Mouse (Mus musculus) liver, embryonic 14.5 days (tissue): ENCODE data around the gene Acsbg1. TPM values are rescaled to one million over a fixed set of nuclear protein-coding genes. Genes with fewer than 3 reads are reported as not detected.

Source experiments
- ATAC-seq: fragments of 200-750 bp; cut with Nextera tagmentation; 2 replicates; pipeline ENCODE4 v1.8.0; 2017; ENCODE audit warnings: moderate number of reproducible peaks, mild to moderate bottlenecking, moderate library complexity; ENCODE audit not compliant: insufficient read depth
- DNase-seq, 3 experiments: peaks; one replicate each; pipeline ENCODE4 v3.0.0-alpha.2; 2012 to 2013; ENCODE audit warnings: low read depth in 3 of 3, low spot score in 3 of 3
- H3K27ac ChIP-seq: fragments of 300-500 bp; sonication (generic); 2 replicates; pipeline ENCODE4 v1.5.1; 2014; ENCODE audit warnings: moderate library complexity, mild to moderate bottlenecking, control low read depth, inconsistent platforms
- H3K27me3 ChIP-seq: fragments of 300-500 bp; sonication (generic); 2 replicates; pipeline ENCODE4 v1.6.1; 2014; ENCODE audit warnings: mild to moderate bottlenecking, low read length, moderate library complexity; ENCODE audit not compliant: control insufficient read depth, insufficient read depth
- H3K36me3 ChIP-seq: fragments of 300-500 bp; sonication (generic); replicated peaks from 2 replicates; pipeline ENCODE4 v1.6.1; 2014; ENCODE audit warnings: low read depth; ENCODE audit not compliant: control insufficient read depth, insufficient read depth
- H3K4me1 ChIP-seq, 2 experiments: fragments of 200-500 bp in 1 of 2; fragments of 300-500 bp in 1 of 2; sonication (generic) in 1 of 2; replicated peaks; 2 replicates each; pipeline ENCODE4 v1.6.1; 2012 to 2014; ENCODE audit warnings: antibody characterized with exemption in 1 of 2, inconsistent platforms in 1 of 2, low read length in 1 of 2; ENCODE audit not compliant: control insufficient read depth in 2 of 2, insufficient read depth in 2 of 2
- H3K4me2 ChIP-seq: fragments of 300-500 bp; sonication (generic); 2 replicates; pipeline ENCODE4 v1.6.1; 2014; ENCODE audit warnings: low read depth, mild to moderate bottlenecking, control low read depth, moderate library complexity
- H3K4me3 ChIP-seq, 2 experiments: fragments of 200-500 bp in 1 of 2; fragments of 300-500 bp in 1 of 2; sonication (generic) in 1 of 2; 2 replicates each; pipeline ENCODE4 v1.5.1; 2012 to 2014; ENCODE audit warnings: low read depth in 2 of 2, low read length in 2 of 2, mild to moderate bottlenecking in 2 of 2, control low read depth in 1 of 2, inconsistent platforms in 1 of 2, moderate library complexity in 1 of 2; ENCODE audit not compliant: insufficient read depth in 1 of 2
- H3K9ac ChIP-seq: fragments of 300-500 bp; sonication (generic); replicated peaks from 2 replicates; pipeline ENCODE4 v1.6.1; 2014; ENCODE audit warnings: mild to moderate bottlenecking, control low read depth, moderate library complexity
- H3K9me3 ChIP-seq: fragments of 300-500 bp; sonication (generic); 2 replicates; pipeline ENCODE4 v1.6.1; 2016; ENCODE audit warnings: low read length, mixed read lengths; ENCODE audit not compliant: control insufficient read depth
- CTCF ChIP-seq: IDR thresholded peaks from 2 replicates; pipeline ENCODE4 v1.5.1; 2016; ENCODE audit warnings: antibody characterized with exemption, low read depth, control low read depth
- EP300 ChIP-seq: IDR thresholded peaks from 2 replicates; pipeline ENCODE4 v1.6.1; 2016; ENCODE audit warnings: antibody characterized with exemption, low read depth
- WGBS: fragments of 180-500 bp; shearing (Covaris S2); extraction: QIAGEN DNeasy Blood & Tissue Kit; methylation state at CpG from one replicate; pipeline ENCODE4 v1.1.7; 2014; ENCODE audit not compliant: insufficient replicate concordance; 5-methylcytosine and 5-hydroxymethylcytosine counted together
- microRNA-seq: library from miRNA; unstranded; fragments of <30 nt; microRNA quantifications from one replicate; pipeline ENCODE4, GENCODE M21; 2016
- polyA plus RNA-seq, 2 experiments: library from polyadenylated mRNA; depleted of rRNA in 1 of 2; stranded (reverse) in 1 of 2; unstranded in 1 of 2; fragments of >200 nt; fragmentation: Nextera tagmentation in 1 of 2; extraction: Ambion mirVana in 1 of 2; gene quantifications; 2 replicates each; pipeline versions ENCODE4 v1.2.1 to v1.2.3; 2012 to 2014

Gene Acsbg1
- polyA plus RNA-seq, 2 experiments, result 0.04 to 0.13 TPM

DNA sequence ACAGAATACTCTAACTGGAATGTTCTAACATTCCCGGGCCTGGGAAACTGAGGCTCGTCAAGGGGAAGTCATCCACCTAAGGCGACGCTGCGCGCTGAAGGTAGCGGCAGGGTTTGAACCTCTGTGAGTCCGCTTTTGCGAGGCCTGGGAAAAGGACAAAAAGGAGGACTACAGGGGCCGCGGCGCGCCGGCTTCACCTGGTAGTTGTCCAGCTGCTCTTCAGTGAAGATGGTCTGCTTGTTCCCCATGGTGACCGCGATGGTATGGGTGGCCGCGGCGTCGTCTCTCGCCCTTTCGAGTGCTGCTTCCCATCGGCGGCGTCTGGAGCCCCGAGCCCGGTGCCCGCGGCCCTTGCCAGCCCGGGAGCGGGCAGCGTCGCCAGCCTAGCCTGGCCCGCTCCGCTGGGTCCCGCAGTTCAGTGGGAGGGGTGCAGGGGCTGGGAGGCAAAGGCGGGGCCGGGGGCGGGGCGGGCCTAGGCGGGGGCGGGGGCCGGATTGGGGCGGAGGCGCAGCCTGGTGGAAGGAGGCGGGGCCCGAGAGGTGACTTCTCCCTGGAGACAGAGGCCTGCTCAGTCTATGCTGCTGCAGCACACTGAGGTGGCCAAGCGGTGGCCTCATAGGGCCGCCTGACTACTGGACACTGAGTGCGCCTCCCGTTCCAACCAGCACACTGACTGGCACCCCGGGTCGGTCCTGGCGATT is 101.7 kb downstream of the Acsbg1 start, which contains the start of gene Cib2:
Cib2 (minus strand) TSS at position 448 of the 701 bp plus-strand sequence.
- DNase-seq (peak; percentile 45 to 56 (median 50)), ATAC-seq (peak; percentile 95)
- peak within 1 kb of the TSS; percentile 48 for H3K9ac ChIP-seq
- TF ChIP-seq CTCF, result peak; percentile 54
- TF ChIP-seq EP300, result no peak
- peak within 1 kb of the TSS; percentile 47 to 55 for H3K4me3 ChIP-seq
- no peak within 1 kb of the TSS for H3K27ac ChIP-seq
- no peaks in the 10 kb centered on the region for H3K36me3 ChIP-seq
- WGBS, result 3% methylated on average over 50 of the region's 54 CpGs
- H3K4me1 ChIP-seq, result peaks cover 4 to 10% of the 10 kb centered on the region in 2 experiments
- H3K27me3 ChIP-seq, result no peaks in the 10 kb centered on the region; the same call in 1 of the 2 replicates
- peak within 1 kb of the TSS; percentile 84 for H3K4me2 ChIP-seq
- no peaks in the 10 kb centered on the region for H3K9me3 ChIP-seq

DNA sequence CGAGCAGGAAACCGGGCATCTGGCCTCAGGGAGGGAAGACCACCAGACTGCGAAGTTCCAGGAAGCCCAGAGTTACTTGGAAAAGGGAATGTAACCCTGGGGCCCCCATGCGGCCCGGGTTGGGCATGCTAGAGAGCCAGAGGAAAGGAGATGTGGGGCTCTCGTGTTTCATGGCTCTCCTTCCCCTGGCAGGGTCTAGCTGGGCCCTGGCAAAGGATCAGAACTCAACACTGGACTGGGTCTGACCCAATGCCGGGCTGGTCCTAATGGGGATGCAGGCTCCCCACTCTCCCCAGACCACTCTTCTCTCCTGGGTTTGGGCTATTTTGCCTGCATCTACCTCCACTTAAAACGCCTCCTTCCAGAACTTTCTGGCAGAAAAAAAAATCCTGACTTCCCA is 102.9 kb downstream of the Acsbg1 start:
- no peak overlapping the region for H3K27ac ChIP-seq
- TF ChIP-seq EP300 (no peak), CTCF (no peak)
- H3K27me3 ChIP-seq, result no peaks in the 10 kb centered on the region; the same call in 1 of the 2 replicates
- H3K9ac ChIP-seq, result no peak overlapping the region
- no peak for DNase-seq
- H3K36me3 ChIP-seq, result no peaks in the 10 kb centered on the region
- no peak overlapping the region for H3K4me3 ChIP-seq
- peaks cover 4 to 8% of the 10 kb centered on the region in 2 experiments for H3K4me1 ChIP-seq
- no peak overlapping the region for H3K4me2 ChIP-seq
- no peak for ATAC-seq
- 65% methylated on average over 8 of the region's 8 CpGs for WGBS
- no peaks in the 10 kb centered on the region for H3K9me3 ChIP-seq

- Histone ChIP-seq H3K9me3 (no peaks in the 10 kb centered on the region), H3K27me3 (no peaks in the 10 kb centered on the region; the same call in 1 of the 2 replicates), H3K4me2 (no peak overlapping the region), H3K27ac (no peak overlapping the region), H3K9ac (no peak overlapping the region), H3K36me3 (no peaks in the 10 kb centered on the region), H3K4me3 (no peak overlapping the region), H3K4me1 (peaks cover 0 to 4% of the 10 kb centered on the region in 2 experiments; a peak in 1 of 4 replicates)
- ATAC-seq, result no peak
- TF ChIP-seq CTCF, result no peak
- TF ChIP-seq EP300, result no peak
- no peak for DNase-seq
- WGBS, result 65% methylated on average over 2 of the region's 2 CpGs
Measured at GRCm38 (mm10) chr9:54555044-54555443, 106.6 kb downstream of the Acsbg1 start.

Small RNA genes lying within 50 kb of the gene (microRNA-seq; reads per million reads assigned to microRNA genes)
- not detected for gene Mir5710

Other genes with a start within 250 kb of the Acsbg1 start
- gene Dmxl2, start 160.2 kb downstream of the Acsbg1 start, polyA plus RNA-seq (2012; rRNA removed), result 0.92 and 0.99 TPM in 2 replicates
- gene Dmxl2, start 160.2 kb downstream of the Acsbg1 start, polyA plus RNA-seq (2014; fragmentation: Nextera tagmentation; extraction: Ambion mirVana), result 0.78 and 0.98 TPM in 2 replicates
- gene Sh2d7, start 122.9 kb downstream of the Acsbg1 start, polyA plus RNA-seq (2012; rRNA removed), result not detected in 2 replicates
- gene Sh2d7, start 122.9 kb downstream of the Acsbg1 start, polyA plus RNA-seq (2014; fragmentation: Nextera tagmentation; extraction: Ambion mirVana), result not detected in 2 replicates
- gene Cib2, start 101.7 kb downstream of the Acsbg1 start, polyA plus RNA-seq (2012; rRNA removed), result 0.84 and 0.86 TPM in 2 replicates
- 1.8 and 2.2 TPM in 2 replicates for gene Cib2, start 101.7 kb downstream of the Acsbg1 start, polyA plus RNA-seq (2014; fragmentation: Nextera tagmentation; extraction: Ambion mirVana)
- gene Idh3a, start 75.5 kb downstream of the Acsbg1 start, polyA plus RNA-seq (2012; rRNA removed), result 30.5 and 40.0 TPM in 2 replicates
- gene Idh3a, start 75.5 kb downstream of the Acsbg1 start, polyA plus RNA-seq (2014; fragmentation: Nextera tagmentation; extraction: Ambion mirVana), result 89.6 and 90.7 TPM in 2 replicates
- 11.9 and 16.4 TPM in 2 replicates for gene Dnaja4, start 37.0 kb upstream of the Acsbg1 start, polyA plus RNA-seq (2012; rRNA removed)
- gene Dnaja4, start 37.0 kb upstream of the Acsbg1 start, polyA plus RNA-seq (2014; fragmentation: Nextera tagmentation; extraction: Ambion mirVana), result 20.1 and 20.3 TPM in 2 replicates
- 34.8 and 50.6 TPM in 2 replicates for gene Wdr61, start 72.6 kb upstream of the Acsbg1 start, polyA plus RNA-seq (2012; rRNA removed)
- gene Wdr61, start 72.6 kb upstream of the Acsbg1 start, polyA plus RNA-seq (2014; fragmentation: Nextera tagmentation; extraction: Ambion mirVana), result 106 and 108 TPM in 2 replicates
- gene Crabp1, start 102.9 kb upstream of the Acsbg1 start, polyA plus RNA-seq (2012; rRNA removed), result 0.78 and 0.99 TPM in 2 replicates
- gene Crabp1, start 102.9 kb upstream of the Acsbg1 start, polyA plus RNA-seq (2014; fragmentation: Nextera tagmentation; extraction: Ambion mirVana), result 0.17 and 0.66 TPM in 2 replicates
- gene Ireb2, start 201.9 kb upstream of the Acsbg1 start, polyA plus RNA-seq (2012; rRNA removed), result 6.3 and 8.9 TPM in 2 replicates
- gene Ireb2, start 201.9 kb upstream of the Acsbg1 start, polyA plus RNA-seq (2014; fragmentation: Nextera tagmentation; extraction: Ambion mirVana), result 12.3 and 12.4 TPM in 2 replicates